Mouse (Mus musculus) megakaryocyte, embryonic 14.5 days (primary cell): ENCODE results near the gene Hoxa10.

Source experiments
- FLI1 ChIP-seq: IDR thresholded peaks from 2 replicates; pipeline ENCODE4 v1.6.1; 2012; ENCODE audit warnings: low read length, inconsistent platforms, mixed read lengths
- GATA1 ChIP-seq: IDR thresholded peaks from 3 replicates; pipeline ENCODE4 v1.6.1; 2012; ENCODE audit warnings: mixed read lengths, low read length, inconsistent platforms, borderline replicate concordance

DNA sequence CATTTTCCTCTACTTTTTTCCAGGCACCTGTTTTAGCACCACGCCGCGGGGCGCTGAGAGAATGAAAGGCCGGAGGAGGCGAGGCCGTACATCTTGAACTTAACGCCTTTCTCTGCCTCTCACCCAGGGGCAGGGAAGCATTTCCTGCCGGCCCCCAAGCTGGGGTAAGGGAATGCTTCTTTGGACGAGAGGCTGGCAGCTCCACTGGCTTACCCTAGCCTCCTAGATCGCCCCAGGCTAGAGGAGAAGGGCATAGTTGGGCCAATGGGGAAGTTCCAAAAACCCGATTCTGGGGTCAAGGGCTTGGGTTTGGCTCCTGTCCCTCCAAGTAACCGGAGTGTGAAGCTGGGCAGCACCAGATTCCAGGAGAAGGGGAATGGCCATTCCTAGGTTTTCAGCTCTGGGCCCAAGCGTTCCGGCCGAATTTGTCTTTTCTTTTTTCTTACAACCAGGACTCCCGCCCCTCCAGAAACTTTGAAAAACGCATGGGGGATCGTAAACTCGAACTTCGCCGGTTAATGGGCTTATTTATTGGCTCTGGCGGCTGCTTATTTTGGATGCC lies 7.6 kb downstream of the Hoxa10 start:
- TF ChIP-seq FLI1 (no peak), GATA1 (no peak)
